Mouse (Mus musculus): ENCODE data around the gene Ddost. TPM values are rescaled to one million over a fixed set of nuclear protein-coding genes. Genes with fewer than 3 reads are reported as not detected.

Gene Ddost
- 333 and 487 TPM in 2 replicates for polyA plus RNA-seq (2012; rRNA removed)

DNA sequence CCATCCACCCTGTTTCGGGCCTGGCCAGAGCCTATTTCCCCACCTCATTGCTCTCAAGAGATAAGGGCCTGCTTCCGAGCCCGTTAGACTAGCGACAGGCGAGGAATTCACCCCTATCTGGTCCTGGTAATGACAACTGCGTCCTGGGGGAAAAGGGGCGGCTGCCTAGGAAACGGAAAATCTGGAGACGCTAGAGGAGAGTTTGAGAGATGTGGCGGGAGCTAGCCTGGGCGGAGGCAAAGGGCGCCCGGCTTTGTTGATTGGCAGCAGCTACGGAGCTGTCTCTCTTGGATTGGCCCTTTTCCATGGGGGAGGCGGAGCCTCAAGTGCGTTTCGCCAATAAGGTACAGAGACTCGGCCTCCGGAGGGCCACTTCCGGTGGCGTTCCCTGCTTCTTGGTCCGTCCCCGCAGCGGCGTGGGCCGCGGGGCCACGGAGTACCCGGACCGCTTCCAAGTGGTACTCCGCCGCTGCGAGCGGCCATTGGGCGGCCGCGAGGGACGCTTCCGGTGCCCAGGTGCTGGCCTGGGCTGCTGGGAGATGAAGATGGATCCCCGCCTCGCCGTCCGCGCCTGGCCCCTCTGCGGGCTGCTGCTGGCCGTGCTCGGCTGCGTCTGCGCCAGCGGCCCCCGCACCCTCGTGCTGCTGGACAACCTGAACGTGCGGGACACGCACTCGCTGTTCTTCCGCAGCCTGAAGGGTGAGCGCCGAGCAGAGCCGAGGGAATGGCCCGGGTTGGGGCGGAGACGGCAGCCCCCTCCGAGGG lies at the start of gene Ddost:
Gene Ddost, plus strand, starts transcription at position 391 of the 765 bp plus-strand sequence.

DNA sequence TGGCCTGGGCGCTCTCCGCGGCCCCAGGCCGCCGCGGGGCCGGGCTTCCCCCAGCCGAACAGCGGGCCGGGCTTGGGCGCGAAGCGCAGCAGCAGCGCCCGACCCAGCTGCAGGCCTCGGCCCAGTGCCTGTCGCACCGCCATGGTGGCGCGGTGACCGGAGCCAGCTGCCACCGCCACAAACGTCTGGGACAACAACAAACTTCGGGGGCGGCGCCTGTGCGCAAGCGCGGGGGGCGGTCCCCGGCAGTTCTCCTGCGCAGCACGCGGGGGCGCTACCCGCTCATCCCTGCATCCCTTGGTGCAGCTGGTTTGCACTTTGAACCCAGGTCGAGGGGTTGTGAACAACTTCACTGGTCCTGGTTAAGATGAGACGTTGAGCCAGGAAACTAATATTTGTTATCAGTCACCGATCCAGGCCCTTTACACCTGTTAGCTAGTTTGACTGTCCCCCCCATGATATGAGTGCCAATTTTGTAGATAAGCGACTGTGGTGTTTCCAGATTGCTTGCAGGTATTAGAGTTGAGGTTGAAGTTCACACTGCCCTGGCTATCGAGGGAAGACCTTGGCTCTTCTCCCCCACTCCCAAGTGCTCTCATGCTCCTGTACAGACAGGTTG lies 21.7 kb downstream of the Ddost start, which contains the start of gene Pink1:
Gene Pink1, minus strand, starts transcription at position 231 of the 619 bp plus-strand sequence.

Other genes with a start within 250 kb of the Ddost start
- gene Hp1bp3, start 88.4 kb upstream of the Ddost start, polyA plus RNA-seq (2012; rRNA removed) = 47.9 and 53.7 TPM in 2 replicates
- gene Sh2d5, start 54.3 kb upstream of the Ddost start, polyA plus RNA-seq (2012; rRNA removed) = 2.6 and 4.3 TPM in 2 replicates
- 4.1 and 4.5 TPM in 2 replicates for gene Kif17, start 54.3 kb upstream of the Ddost start, polyA plus RNA-seq (2012; rRNA removed)
- 137 and 183 TPM in 2 replicates for gene Pink1, start 21.6 kb downstream of the Ddost start, polyA plus RNA-seq (2012; rRNA removed)
- gene Cda, start 63.3 kb downstream of the Ddost start, polyA plus RNA-seq (2012; rRNA removed) = 5.9 and 9.4 TPM in 2 replicates
- gene Fam43b, start 91.8 kb downstream of the Ddost start, polyA plus RNA-seq (2012; rRNA removed) = 0.18 and 0.33 TPM in 2 replicates
- gene Mul1, start 129.9 kb downstream of the Ddost start, polyA plus RNA-seq (2012; rRNA removed) = 23.0 and 24.5 TPM in 2 replicates
- 42.8 and 56.3 TPM in 2 replicates for gene Camk2n1, start 149.6 kb downstream of the Ddost start, polyA plus RNA-seq (2012; rRNA removed)